Mouse (Mus musculus) gastrocnemius, postnatal 25 days (tissue): Measurements from ENCODE around the gene Tctn1. TPM values are rescaled to one million over a fixed set of nuclear protein-coding genes. Genes with fewer than 3 reads are reported as not detected.

Source experiments
- DNase-seq: peaks from one replicate; pipeline ENCODE4 v3.0.0; 2022
- long read RNA-seq, 2 experiments: library from polyadenylated mRNA; stranded (forward); transcript quantifications; one replicate each; pipeline ENCODE4 v2.0.0; 2021
- total RNA-seq, 2 experiments: library from RNA; stranded (reverse); gene quantifications; 1 replicate in 1 of 2; 2 replicates in 1 of 2; pipeline ENCODE4 v1.2.3; 2021

Gene Tctn1
- 1 to 10 TPM; 1.9 to 2.2 TPM for total RNA-seq
- long read RNA-seq, experiment 1, result 0 reads
- long read RNA-seq, experiment 2, result 0 reads

GRCm38 (mm10) chr5:122263933-122264905 is at the start of gene Tctn1:
Gene Tctn1 (minus strand): TSS chr5:122264460.
- peak; percentile 92 for DNase-seq

GRCm38 (mm10) chr5:122312942-122313684 is 48.9 kb upstream of the Tctn1 start:
- DNase-seq, result peak; percentile 38

- DNase-seq, result no peak
These were observed 48.1 kb upstream of the Tctn1 start for GRCm38 (mm10) chr5:122312346-122312745.

GRCm38 (mm10) chr5:122311692-122312091 is 47.4 kb upstream of the Tctn1 start:
- no peak for DNase-seq

- DNase-seq, result no peak
These were observed 46.4 kb upstream of the Tctn1 start for GRCm38 (mm10) chr5:122310699-122311098.

GRCm38 (mm10) chr5:122306536-122306935 is 42.3 kb upstream of the Tctn1 start:
- DNase-seq, result no peak

- DNase-seq, result no peak
These were observed 41.2 kb upstream of the Tctn1 start for GRCm38 (mm10) chr5:122305472-122305871.

GRCm38 (mm10) chr5:122304541-122304940 is 40.3 kb upstream of the Tctn1 start:
- DNase-seq, result no peak

GRCm38 (mm10) chr5:122303937-122304336 is 39.7 kb upstream of the Tctn1 start:
- DNase-seq, result no peak

GRCm38 (mm10) chr5:122302810-122303745 is 38.8 kb upstream of the Tctn1 start:
- DNase-seq, result no peak

- DNase-seq, result no peak
These were observed 35.8 kb upstream of the Tctn1 start for GRCm38 (mm10) chr5:122300071-122300518.

- no peak for DNase-seq
These were observed 31.1 kb upstream of the Tctn1 start for GRCm38 (mm10) chr5:122295113-122295935.

- DNase-seq, result no peak
These were observed 30.0 kb upstream of the Tctn1 start for GRCm38 (mm10) chr5:122294219-122294735.

GRCm38 (mm10) chr5:122293131-122293530 is 28.9 kb upstream of the Tctn1 start:
- DNase-seq, result no peak

GRCm38 (mm10) chr5:122291553-122292339 is 27.5 kb upstream of the Tctn1 start:
- DNase-seq, result no peak

GRCm38 (mm10) chr5:122291149-122291548 is 26.9 kb upstream of the Tctn1 start:
- DNase-seq, result no peak

- peak; percentile 47 for DNase-seq
These were observed 24.0 kb upstream of the Tctn1 start for GRCm38 (mm10) chr5:122288147-122288811.

GRCm38 (mm10) chr5:122287026-122287425 is 22.8 kb upstream of the Tctn1 start:
- no peak for DNase-seq

GRCm38 (mm10) chr5:122286191-122286590 is 21.9 kb upstream of the Tctn1 start:
- no peak for DNase-seq
